Mouse (Mus musculus) lung, embryonic 14.5 days (tissue): ENCODE data around the gene Wnt1. TPM values are rescaled to one million over a fixed set of nuclear protein-coding genes. Genes with fewer than 3 reads are reported as not detected.
A peak's percentile ranks its signal among the peaks of the same experiment; 100 is the strongest.

Experiments
- ATAC-seq: fragments of 200-750 bp; cut with Nextera tagmentation; 2 replicates; pipeline ENCODE4 v1.8.0; 2017; ENCODE audit warnings: mild to moderate bottlenecking, moderate TSS enrichment, moderate library complexity; ENCODE audit not compliant: insufficient read depth
- DNase-seq: peaks from one replicate; pipeline ENCODE4 v3.0.0-alpha.2; 2015
- H3K27ac ChIP-seq: fragments of 300-500 bp; sonication (generic); 2 replicates; pipeline ENCODE4 v1.5.1; 2014; ENCODE audit warnings: low read depth, mild to moderate bottlenecking, moderate library complexity
- H3K27me3 ChIP-seq: fragments of 300-500 bp; sonication (generic); 2 replicates; pipeline ENCODE4 v1.6.1; 2014; ENCODE audit warnings: low read length, control low read depth; ENCODE audit not compliant: insufficient read depth
- H3K36me3 ChIP-seq: fragments of 300-500 bp; sonication (generic); 2 replicates; pipeline ENCODE4 v1.6.1; 2014; ENCODE audit warnings: control low read depth; ENCODE audit not compliant: insufficient read depth
- H3K4me1 ChIP-seq: fragments of 300-500 bp; sonication (generic); 2 replicates; pipeline ENCODE4 v1.6.1; 2014; ENCODE audit warnings: antibody characterized with exemption, control low read depth; ENCODE audit not compliant: insufficient read depth
- H3K4me2 ChIP-seq: fragments of 300-500 bp; sonication (generic); 2 replicates; pipeline ENCODE4 v1.6.1; 2014; ENCODE audit warnings: mild to moderate bottlenecking
- H3K4me3 ChIP-seq: fragments of 300-500 bp; sonication (generic); 2 replicates; pipeline ENCODE4 v1.5.1; 2014; ENCODE audit warnings: low read depth, low read length
- H3K9ac ChIP-seq: fragments of 300-500 bp; sonication (generic); 2 replicates; pipeline ENCODE4 v1.6.1; 2014
- H3K9me3 ChIP-seq: fragments of 300-500 bp; sonication (generic); 2 replicates; pipeline ENCODE4 v1.6.1; 2016; ENCODE audit warnings: low read depth, low read length, control low read depth
- CTCF ChIP-seq: IDR thresholded peaks from 2 replicates; pipeline ENCODE4 v1.5.1; 2016; ENCODE audit warnings: antibody characterized with exemption, low read depth
- WGBS: fragments of 180-500 bp; shearing (Covaris S2); extraction: QIAGEN DNeasy Blood & Tissue Kit; methylation state at CpG from one replicate; pipeline ENCODE4 v1.1.7; 2014; 5-methylcytosine and 5-hydroxymethylcytosine counted together
- polyA plus RNA-seq: library from polyadenylated mRNA; unstranded; fragments of >200 nt; fragmentation: Nextera tagmentation; extraction: Ambion mirVana; gene quantifications from 2 replicates; pipeline ENCODE4 v1.2.1, GENCODE M21; 2014

The Wnt1 gene
- polyA plus RNA-seq, 1 experiment from 2014 or later: not detected

GRCm38 (mm10) chr15:98812741-98813424, 23.2 kb downstream of the Wnt1 start:
- DNase-seq: no peak
- no peak for ATAC-seq
- no peak overlapping the region for H3K9ac ChIP-seq
- no peak overlapping the region for H3K4me2 ChIP-seq
- TF ChIP-seq CTCF: no peak
- WGBS: 85% methylated on average over 20 of the region's 20 CpGs
- peaks cover 23% of the 10 kb centered on the region for H3K27me3 ChIP-seq
- H3K4me3 ChIP-seq: no peak overlapping the region
- H3K9me3 ChIP-seq: no peaks in the 10 kb centered on the region
- H3K4me1 ChIP-seq: 0 out of 2 replicates have a peak, but pooled peaks cover 5% of the 10 kb centered on the region
- no peak overlapping the region for H3K27ac ChIP-seq
- peaks cover 56% of the 10 kb centered on the region for H3K36me3 ChIP-seq

- DNase-seq (no peak), ATAC-seq (no peak)
- no peak for TF ChIP-seq CTCF
- Histone ChIP-seq H3K9ac (no peak overlapping the region), H3K4me1 (no peaks in the 10 kb centered on the region), H3K27me3 (no peaks in the 10 kb centered on the region), H3K27ac (no peak overlapping the region), H3K9me3 (no peaks in the 10 kb centered on the region), H3K4me3 (no peak overlapping the region), H3K4me2 (no peak overlapping the region), H3K36me3 (peaks cover 77% of the 10 kb centered on the region)
- WGBS: 89% methylated on average over 7 of the region's 7 CpGs
These were observed 28.5 kb downstream of the Wnt1 start for GRCm38 (mm10) chr15:98818171-98818570.

GRCm38 (mm10) chr15:98820937-98821336, 31.3 kb downstream of the Wnt1 start:
- WGBS: 90% methylated on average over 4 of the region's 4 CpGs
- no peak for TF ChIP-seq CTCF
- ATAC-seq (no peak), DNase-seq (no peak)
- no peak overlapping the region for H3K27ac ChIP-seq
- H3K4me3 ChIP-seq: no peak overlapping the region
- peaks cover 78% of the 10 kb centered on the region for H3K36me3 ChIP-seq
- no peaks in the 10 kb centered on the region for H3K4me1 ChIP-seq
- no peak overlapping the region for H3K9ac ChIP-seq
- no peaks in the 10 kb centered on the region for H3K27me3 ChIP-seq
- H3K4me2 ChIP-seq: no peak overlapping the region
- no peaks in the 10 kb centered on the region for H3K9me3 ChIP-seq

- H3K27me3 ChIP-seq: no peaks in the 10 kb centered on the region
- H3K4me3 ChIP-seq: no peak overlapping the region
- peak; percentile 51 for TF ChIP-seq CTCF
- H3K27ac ChIP-seq: no peak overlapping the region
- peaks cover 75% of the 10 kb centered on the region for H3K36me3 ChIP-seq
- peak; percentile 23 for DNase-seq
- no peaks in the 10 kb centered on the region for H3K4me1 ChIP-seq
- WGBS: 32% methylated on average over 10 of the region's 10 CpGs
- H3K9me3 ChIP-seq: no peaks in the 10 kb centered on the region
- ATAC-seq: no peak
- H3K9ac ChIP-seq: no peak overlapping the region
- no peak overlapping the region for H3K4me2 ChIP-seq
These were observed 31.7 kb downstream of the Wnt1 start for GRCm38 (mm10) chr15:98821403-98821802.

- Histone ChIP-seq H3K27ac (no peak overlapping the region), H3K4me2 (no peak overlapping the region), H3K9me3 (no peaks in the 10 kb centered on the region), H3K4me3 (no peak overlapping the region), H3K9ac (no peak overlapping the region), H3K4me1 (no peaks in the 10 kb centered on the region), H3K36me3 (peaks cover 70% of the 10 kb centered on the region), H3K27me3 (no peaks in the 10 kb centered on the region)
- no peak for DNase-seq
- 90% methylated on average over 5 of the region's 5 CpGs for WGBS
- no peak for TF ChIP-seq CTCF
- ATAC-seq: no peak
These were observed 32.5 kb downstream of the Wnt1 start for GRCm38 (mm10) chr15:98822147-98822546.

- TF ChIP-seq CTCF: peak; percentile 20; the same call in 1 of the 2 replicates
- WGBS: 66% methylated on average over 3 of the region's 3 CpGs
- peaks cover 71% of the 10 kb centered on the region for H3K36me3 ChIP-seq
- H3K9ac ChIP-seq: no peak overlapping the region
- H3K9me3 ChIP-seq: no peaks in the 10 kb centered on the region
- no peak overlapping the region for H3K4me2 ChIP-seq
- H3K27ac ChIP-seq: no peak overlapping the region
- no peak for DNase-seq
- no peaks in the 10 kb centered on the region for H3K4me1 ChIP-seq
- H3K27me3 ChIP-seq: no peaks in the 10 kb centered on the region
- no peak overlapping the region for H3K4me3 ChIP-seq
- ATAC-seq: no peak
These were observed 33.8 kb downstream of the Wnt1 start for GRCm38 (mm10) chr15:98823434-98823833.

- Histone ChIP-seq H3K4me1 (peaks cover 3% of the 10 kb centered on the region; the same call in 1 of the 2 replicates), H3K27ac (no peak overlapping the region), H3K27me3 (no peaks in the 10 kb centered on the region), H3K4me2 (no peak overlapping the region), H3K4me3 (no peak overlapping the region), H3K9ac (no peak overlapping the region), H3K36me3 (peaks cover 37% of the 10 kb centered on the region), H3K9me3 (no peaks in the 10 kb centered on the region)
- DNase-seq (no peak), ATAC-seq (no peak)
- TF ChIP-seq CTCF: no peak
- WGBS: 86% methylated on average over 7 of the region's 7 CpGs
These were observed 38.0 kb downstream of the Wnt1 start for GRCm38 (mm10) chr15:98827611-98828011.
